Mouse (Mus musculus) lung, adult 2 months (tissue): ENCODE results near the gene Cacna1e. TPM values are rescaled to one million over a fixed set of nuclear protein-coding genes. Genes with fewer than 3 reads are reported as not detected.

ENCODE experiments used
- DNase-seq: peaks from one replicate; pipeline ENCODE4 v3.0.0; 2022
- H3K4me1 ChIP-seq: fragments of 200-500 bp; 2 replicates; pipeline ENCODE4 v1.6.1; 2011; ENCODE audit warnings: low read length; ENCODE audit not compliant: control insufficient read depth, insufficient read depth
- H3K4me3 ChIP-seq: fragments of 200-500 bp; replicated peaks from 2 replicates; pipeline ENCODE3; 2011; ENCODE audit warnings: low read depth, mild to moderate bottlenecking, control low read depth, low read length; ENCODE audit errors: extremely low read depth
- CTCF ChIP-seq: fragments of 200-500 bp; IDR thresholded peaks from 2 replicates; pipeline ENCODE4 v1.5.1; 2011; ENCODE audit warnings: mild to moderate bottlenecking, low read length, control low read depth; ENCODE audit not compliant: insufficient read depth
- POLR2A ChIP-seq: fragments of 200-500 bp; IDR thresholded peaks from 2 replicates; pipeline ENCODE4 v1.6.1; 2011; ENCODE audit warnings: low read depth, mild to moderate bottlenecking, control low read depth, low read length, borderline replicate concordance; ENCODE audit errors: extremely low read depth
- WGBS: fragments of 180-500 bp; shearing (Covaris S2); methylation state at CpG from one replicate; pipeline ENCODE4 v1.1.7; 2018; 5-methylcytosine and 5-hydroxymethylcytosine counted together
- polyA plus RNA-seq: library from polyadenylated mRNA; depleted of rRNA; stranded (reverse); fragments of >200 nt; gene quantifications from 2 replicates; pipeline ENCODE4 v1.2.3, GENCODE M21; 2012

Cacna1e gene
- polyA plus RNA-seq, 1 experiment: 0.41 TPM

GRCm38 (mm10) chr1:154770542-154770941 is 113.8 kb downstream of the Cacna1e start:
- 53% methylated on average over 3 of the region's 3 CpGs for WGBS
- no peak for DNase-seq
- no peak for TF ChIP-seq POLR2A
- H3K4me3 ChIP-seq: no peak overlapping the region
- H3K4me1 ChIP-seq: no peaks in the 10 kb centered on the region

GRCm38 (mm10) chr1:154763132-154763531 is 121.2 kb downstream of the Cacna1e start:
- no peaks in the 10 kb centered on the region for H3K4me1 ChIP-seq
- no peak for DNase-seq
- WGBS: 75% methylated on average over 4 of the region's 4 CpGs
- no peak overlapping the region for H3K4me3 ChIP-seq
- no peak for TF ChIP-seq CTCF
- no peak for TF ChIP-seq POLR2A

- WGBS: 33% methylated on average over 2 of the region's 2 CpGs
- no peak for TF ChIP-seq POLR2A
- TF ChIP-seq CTCF: no peak
- Histone ChIP-seq H3K4me1 (no peaks in the 10 kb centered on the region), H3K4me3 (no peak overlapping the region)
- DNase-seq: no peak
These were observed 132.2 kb downstream of the Cacna1e start for GRCm38 (mm10) chr1:154752081-154752480.

GRCm38 (mm10) chr1:154748531-154748930 is 135.8 kb downstream of the Cacna1e start:
- H3K4me3 ChIP-seq: no peak overlapping the region
- WGBS: 65% methylated on average over 3 of the region's 3 CpGs
- TF ChIP-seq POLR2A: no peak
- TF ChIP-seq CTCF: no peak
- no peaks in the 10 kb centered on the region for H3K4me1 ChIP-seq
- DNase-seq: no peak

GRCm38 (mm10) chr1:154745241-154745640 is 139.1 kb downstream of the Cacna1e start:
- TF ChIP-seq CTCF: no peak
- no peak for TF ChIP-seq POLR2A
- 88% methylated on average over 6 of the region's 6 CpGs for WGBS
- Histone ChIP-seq H3K4me1 (no peaks in the 10 kb centered on the region), H3K4me3 (no peak overlapping the region)
- no peak for DNase-seq

- 69% methylated on average over 7 of the region's 7 CpGs for WGBS
These were observed 153.8 kb downstream of the Cacna1e start for GRCm38 (mm10) chr1:154730411-154730961.

GRCm38 (mm10) chr1:154729269-154729980 is 154.9 kb downstream of the Cacna1e start:
- peak; percentile 40 for DNase-seq
- 51% methylated on average over 6 of the region's 6 CpGs for WGBS
- TF ChIP-seq POLR2A (no peak), CTCF (peak; percentile 34; the same call in 1 of the 2 replicates)
- no peak overlapping the region for H3K4me3 ChIP-seq
- H3K4me1 ChIP-seq: peaks cover 3% of the 10 kb centered on the region; the same call in 1 of the 2 replicates

More at GRCm38 (mm10) chr1:154730411-154730961, 153.8 kb downstream of the Cacna1e start:
- TF ChIP-seq CTCF (no peak), POLR2A (no peak)
- Histone ChIP-seq H3K4me1 (peaks cover 3% of the 10 kb centered on the region; the same call in 1 of the 2 replicates), H3K4me3 (no peak overlapping the region)
- DNase-seq: no peak

- DNase-seq: no peak
- no peak overlapping the region for H3K4me3 ChIP-seq
- TF ChIP-seq CTCF: no peak
- TF ChIP-seq POLR2A: no peak
- H3K4me1 ChIP-seq: peaks cover 3% of the 10 kb centered on the region; the same call in 1 of the 2 replicates
- 51% methylated on average over 5 of the region's 5 CpGs for WGBS
These were observed 155.6 kb downstream of the Cacna1e start for GRCm38 (mm10) chr1:154728682-154729081.

- TF ChIP-seq POLR2A (no peak), CTCF (no peak)
- Histone ChIP-seq H3K4me3 (no peak overlapping the region), H3K4me1 (peaks cover 3% of the 10 kb centered on the region; the same call in 1 of the 2 replicates)
- WGBS: 76% methylated on average over 8 of the region's 8 CpGs
- DNase-seq: no peak
These were observed 156.6 kb downstream of the Cacna1e start for GRCm38 (mm10) chr1:154727696-154728095.
